Mouse (Mus musculus) cerebellum, adult 18-20 months (tissue): Measurements from ENCODE around the gene P3h2.
A peak's percentile ranks its signal among the peaks of the same experiment; 100 is the strongest.

Experiments used
- DNase-seq, 2 experiments: peaks; one replicate each; pipeline ENCODE4 v3.0.0; 2021

Gene P3h2

GRCm38 (mm10) chr16:26105115-26105974 lies at the start of gene P3h2:
Gene P3h2, minus strand, starts transcription at chr16:26105784.
- DNase-seq, result peak; percentile 2 to 17

- DNase-seq, result no peak
Observed at GRCm38 (mm10) chr16:26152258-26152657, 46.7 kb upstream of the P3h2 start.

GRCm38 (mm10) chr16:26150943-26151342 lies 45.4 kb upstream of the P3h2 start:
- DNase-seq, result no peak

- DNase-seq, result no peak
Observed at GRCm38 (mm10) chr16:26146853-26147252, 41.3 kb upstream of the P3h2 start.

GRCm38 (mm10) chr16:26131126-26131525 lies 25.5 kb upstream of the P3h2 start:
- no peak for DNase-seq

- DNase-seq, result no peak
Observed at GRCm38 (mm10) chr16:26106618-26107017, 1.0 kb upstream of the P3h2 start.

- no peak for DNase-seq
Observed at GRCm38 (mm10) chr16:26106041-26106617, 545 bp upstream of the P3h2 start.

GRCm38 (mm10) chr16:26104274-26104673 lies 1.3 kb downstream of the P3h2 start:
- DNase-seq, result no peak

GRCm38 (mm10) chr16:26102856-26103255 lies 2.7 kb downstream of the P3h2 start:
- no peak for DNase-seq

GRCm38 (mm10) chr16:26100167-26100566 lies 5.4 kb downstream of the P3h2 start:
- DNase-seq, result no peak

- no peak for DNase-seq
Observed at GRCm38 (mm10) chr16:26095696-26096284, 9.8 kb downstream of the P3h2 start.

GRCm38 (mm10) chr16:26093888-26094287 lies 11.7 kb downstream of the P3h2 start:
- no peak for DNase-seq

- DNase-seq, result no peak
Observed at GRCm38 (mm10) chr16:26088976-26089375, 16.6 kb downstream of the P3h2 start.

GRCm38 (mm10) chr16:26088240-26088639 lies 17.3 kb downstream of the P3h2 start:
- no peak for DNase-seq

GRCm38 (mm10) chr16:26086955-26087354 lies 18.6 kb downstream of the P3h2 start:
- DNase-seq, result no peak

GRCm38 (mm10) chr16:26085160-26085559 lies 20.4 kb downstream of the P3h2 start:
- no peak for DNase-seq

GRCm38 (mm10) chr16:26082831-26083230 lies 22.8 kb downstream of the P3h2 start:
- DNase-seq, result no peak

- no peak for DNase-seq
Observed at GRCm38 (mm10) chr16:26082391-26082790, 23.2 kb downstream of the P3h2 start.

- no peak for DNase-seq
Observed at GRCm38 (mm10) chr16:26078923-26079351, 26.6 kb downstream of the P3h2 start.

- DNase-seq, result no peak
Observed at GRCm38 (mm10) chr16:26078100-26078422, 27.5 kb downstream of the P3h2 start.

- DNase-seq, result no peak
Observed at GRCm38 (mm10) chr16:26077246-26078099, 28.1 kb downstream of the P3h2 start.

- DNase-seq, result no peak
Observed at GRCm38 (mm10) chr16:26075063-26075462, 30.5 kb downstream of the P3h2 start.

GRCm38 (mm10) chr16:26070376-26070775 lies 35.2 kb downstream of the P3h2 start:
- no peak for DNase-seq
